Mouse (Mus musculus) midbrain, embryonic 13.5 days (tissue): ENCODE results near the gene Myadm. TPM values are rescaled to one million over a fixed set of nuclear protein-coding genes. Genes with fewer than 3 reads are reported as not detected.
"Not testable (repeated sequence)": the region's sequence is repeated elsewhere in the genome, so short reads cannot be mapped to it uniquely, and the experiment has no call there.

ENCODE experiments used
- ATAC-seq: fragments of 200-750 bp; cut with Nextera tagmentation; 2 replicates; pipeline ENCODE4 v1.8.0; 2017; ENCODE audit warnings: mild to moderate bottlenecking, moderate TSS enrichment, moderate library complexity
- H3K27ac ChIP-seq: fragments of 300-500 bp; sonication (generic); 2 replicates; pipeline ENCODE4 v1.5.1; 2015; ENCODE audit warnings: inconsistent platforms, mild to moderate bottlenecking, moderate library complexity
- H3K27me3 ChIP-seq: fragments of 300-500 bp; sonication (generic); 2 replicates; pipeline ENCODE4 v1.6.1; 2015; ENCODE audit warnings: mild to moderate bottlenecking, inconsistent platforms
- H3K36me3 ChIP-seq: fragments of 300-500 bp; sonication (generic); 2 replicates; pipeline ENCODE4 v1.6.1; 2015; ENCODE audit warnings: mild to moderate bottlenecking, inconsistent platforms
- H3K4me1 ChIP-seq: fragments of 300-500 bp; sonication (generic); replicated peaks from 2 replicates; pipeline ENCODE4 v1.6.1; 2015; ENCODE audit warnings: inconsistent platforms
- H3K4me2 ChIP-seq: fragments of 300-500 bp; sonication (generic); replicated peaks from 2 replicates; pipeline ENCODE4 v1.6.1; 2015; ENCODE audit warnings: moderate library complexity, mild to moderate bottlenecking, inconsistent platforms
- H3K4me3 ChIP-seq: fragments of 300-500 bp; sonication (generic); replicated peaks from 2 replicates; pipeline ENCODE4 v1.5.1; 2015; ENCODE audit warnings: mild to moderate bottlenecking, inconsistent platforms
- H3K9ac ChIP-seq: fragments of 300-500 bp; sonication (generic); replicated peaks from 2 replicates; pipeline ENCODE4 v1.6.1; 2015; ENCODE audit warnings: mild to moderate bottlenecking, inconsistent platforms
- H3K9me3 ChIP-seq: fragments of 300-500 bp; sonication (generic); 2 replicates; pipeline ENCODE4 v1.6.1; 2016; ENCODE audit warnings: mild to moderate bottlenecking, inconsistent platforms
- WGBS: fragments of 180-500 bp; shearing (Covaris S2); methylation state at CpG from one replicate; pipeline ENCODE4 v1.1.7; 2015; 5-methylcytosine and 5-hydroxymethylcytosine counted together
- polyA plus RNA-seq: library from polyadenylated mRNA; unstranded; fragments of >200 nt; fragmentation: Nextera tagmentation; extraction: Ambion mirVana; gene quantifications from 2 replicates; pipeline ENCODE4 v1.2.1, GENCODE M21; 2015

The Myadm gene
- polyA plus RNA-seq, 1 experiment from 2014 or later = 23.8 TPM

GRCm38 (mm10) chr7:3291764-3292163, 2.9 kb downstream of the Myadm start:
- Histone ChIP-seq H3K9ac (no peak overlapping the region), H3K27ac (no peak overlapping the region), H3K4me3 (no peak overlapping the region), H3K9me3 (no peaks in the 10 kb centered on the region), H3K4me1 (peaks cover 34% of the 10 kb centered on the region), H3K4me2 (peak overlapping the region; percentile 59), H3K27me3 (no peaks in the 10 kb centered on the region), H3K36me3 (peaks cover 26% of the 10 kb centered on the region)
- no peak for ATAC-seq
- 83% methylated on average over 3 of the region's 3 CpGs for WGBS

- whole genome bisulfite sequencing = 84% methylated on average over 10 of the region's 12 CpGs
- H3K4me2 ChIP-seq = 0 out of 2 replicates have a peak overlapping the region, but pooled peaks have one; percentile 1
- H3K4me1 ChIP-seq = peaks cover 34% of the 10 kb centered on the region
- not testable (repeated sequence) for H3K27ac ChIP-seq, ATAC-seq, H3K27me3 ChIP-seq, H3K9ac ChIP-seq, H3K4me3 ChIP-seq, H3K9me3 ChIP-seq
- H3K36me3 ChIP-seq = peaks cover 31% of the 10 kb centered on the region
Measured at GRCm38 (mm10) chr7:3292271-3292670, 3.4 kb downstream of the Myadm start.

- Histone ChIP-seq H3K27ac (no peak overlapping the region), H3K36me3 (peaks cover 36% of the 10 kb centered on the region), H3K27me3 (no peaks in the 10 kb centered on the region), H3K9ac (peak overlapping the region; percentile 49), H3K9me3 (no peaks in the 10 kb centered on the region), H3K4me2 (peak overlapping the region; percentile 43), H3K4me1 (peaks cover 34% of the 10 kb centered on the region), H3K4me3 (peak overlapping the region; percentile 26)
- 4% methylated on average over 14 of the region's 14 CpGs for WGBS
- ATAC-seq = no peak
Measured at GRCm38 (mm10) chr7:3292791-3293190, 3.9 kb downstream of the Myadm start.

GRCm38 (mm10) chr7:3294794-3295193, 5.9 kb downstream of the Myadm start:
- Histone ChIP-seq H3K4me2 (no peak overlapping the region), H3K9ac (no peak overlapping the region), H3K4me1 (peaks cover 29% of the 10 kb centered on the region), H3K9me3 (no peaks in the 10 kb centered on the region), H3K27ac (no peak overlapping the region), H3K36me3 (peaks cover 51% of the 10 kb centered on the region), H3K27me3 (no peaks in the 10 kb centered on the region), H3K4me3 (no peak overlapping the region)
- ATAC-seq = no peak
- WGBS = 83% methylated on average over 1 of the region's 1 CpGs

- H3K4me1 ChIP-seq = peaks cover 23% of the 10 kb centered on the region
- no peak for ATAC-seq
- H3K27me3 ChIP-seq = no peaks in the 10 kb centered on the region
- H3K27ac ChIP-seq = no peak overlapping the region
- H3K36me3 ChIP-seq = peaks cover 52% of the 10 kb centered on the region
- 94% methylated on average over 5 of the region's 5 CpGs for WGBS
- no peaks in the 10 kb centered on the region for H3K9me3 ChIP-seq
- H3K4me2 ChIP-seq = no peak overlapping the region
- no peak overlapping the region for H3K4me3 ChIP-seq
- no peak overlapping the region for H3K9ac ChIP-seq
Measured at GRCm38 (mm10) chr7:3295321-3296110, 6.6 kb downstream of the Myadm start.

GRCm38 (mm10) chr7:3296711-3297110, 7.8 kb downstream of the Myadm start:
- Histone ChIP-seq H3K9me3 (no peaks in the 10 kb centered on the region), H3K36me3 (peaks cover 52% of the 10 kb centered on the region), H3K27ac (no peak overlapping the region), H3K27me3 (peaks cover 12% of the 10 kb centered on the region), H3K9ac (no peak overlapping the region), H3K4me3 (no peak overlapping the region), H3K4me1 (peaks cover 11% of the 10 kb centered on the region), H3K4me2 (no peak overlapping the region)
- WGBS = 93% methylated on average over 16 of the region's 16 CpGs
- no peak for ATAC-seq

- Histone ChIP-seq H3K4me2 (no peak overlapping the region), H3K9me3 (no peaks in the 10 kb centered on the region), H3K36me3 (peaks cover 40% of the 10 kb centered on the region), H3K4me1 (peaks cover 35% of the 10 kb centered on the region), H3K9ac (no peak overlapping the region), H3K27me3 (peaks cover 36% of the 10 kb centered on the region), H3K4me3 (no peak overlapping the region), H3K27ac (no peak overlapping the region)
- WGBS = 58% methylated on average over 7 of the region's 7 CpGs
- ATAC-seq = no peak
Measured at GRCm38 (mm10) chr7:3299941-3300617, 11.2 kb downstream of the Myadm start.

GRCm38 (mm10) chr7:3300891-3301627, 12.2 kb downstream of the Myadm start:
- Histone ChIP-seq H3K9me3 (no peaks in the 10 kb centered on the region), H3K9ac (no peak overlapping the region), H3K4me3 (no peak overlapping the region), H3K4me2 (no peak overlapping the region), H3K27ac (no peak overlapping the region), H3K27me3 (peaks cover 46% of the 10 kb centered on the region), H3K36me3 (peaks cover 33% of the 10 kb centered on the region), H3K4me1 (peaks cover 38% of the 10 kb centered on the region)
- no peak for ATAC-seq
- WGBS = 73% methylated on average over 8 of the region's 8 CpGs

- H3K4me1 ChIP-seq = peaks cover 38% of the 10 kb centered on the region
- peak overlapping the region; percentile 41 for H3K4me3 ChIP-seq
- H3K9ac ChIP-seq = peak overlapping the region; percentile 41; the same call in 1 of the 2 replicates
- H3K4me2 ChIP-seq = peak overlapping the region; percentile 72
- no peaks in the 10 kb centered on the region for H3K9me3 ChIP-seq
- H3K36me3 ChIP-seq = peaks cover 25% of the 10 kb centered on the region
- ATAC-seq = peak; percentile 35; the same call in 1 of the 2 replicates
- peaks cover 47% of the 10 kb centered on the region for H3K27me3 ChIP-seq
- WGBS = 7% methylated on average over 33 of the region's 33 CpGs
- no peak overlapping the region for H3K27ac ChIP-seq
Measured at GRCm38 (mm10) chr7:3301628-3302555, 13.0 kb downstream of the Myadm start.

- Histone ChIP-seq H3K4me3 (peak overlapping the region; percentile 41), H3K9ac (peak overlapping the region; percentile 64), H3K36me3 (peaks cover 16% of the 10 kb centered on the region), H3K9me3 (no peaks in the 10 kb centered on the region), H3K27ac (no peak overlapping the region), H3K4me1 (peaks cover 38% of the 10 kb centered on the region), H3K27me3 (peaks cover 47% of the 10 kb centered on the region), H3K4me2 (peak overlapping the region; percentile 72)
- peak; percentile 22 for ATAC-seq
- WGBS = 1% methylated on average over 16 of the region's 16 CpGs
Measured at GRCm38 (mm10) chr7:3302556-3303275, 13.8 kb downstream of the Myadm start.
